Mouse (Mus musculus) thymus, adult 2 months (tissue): ENCODE measurements around the gene Lcp2.

Experiments
- CTCF ChIP-seq: fragments of 200-500 bp; IDR thresholded peaks from 2 replicates; pipeline ENCODE4 v1.5.1; 2012; ENCODE audit warnings: mild to moderate bottlenecking, control low read depth, low read length, moderate library complexity, borderline replicate concordance; ENCODE audit not compliant: control insufficient read depth, poor library complexity, insufficient read depth; ENCODE audit errors: extremely low read depth
- POLR2A ChIP-seq: fragments of 200-500 bp; IDR thresholded peaks from 2 replicates; pipeline ENCODE4 v1.6.1; 2012; ENCODE audit warnings: mild to moderate bottlenecking, low read length, control low read depth, moderate library complexity; ENCODE audit not compliant: control insufficient read depth, poor library complexity, insufficient read depth; ENCODE audit errors: extremely low read depth

GRCm38 (mm10) chr11:34034008-34034505, 12.7 kb upstream of the Lcp2 start:
- no peak for TF ChIP-seq CTCF
- no peak for TF ChIP-seq POLR2A
